Mouse (Mus musculus): ENCODE measurements around the gene Pde8a.

The Pde8a gene

DNA sequence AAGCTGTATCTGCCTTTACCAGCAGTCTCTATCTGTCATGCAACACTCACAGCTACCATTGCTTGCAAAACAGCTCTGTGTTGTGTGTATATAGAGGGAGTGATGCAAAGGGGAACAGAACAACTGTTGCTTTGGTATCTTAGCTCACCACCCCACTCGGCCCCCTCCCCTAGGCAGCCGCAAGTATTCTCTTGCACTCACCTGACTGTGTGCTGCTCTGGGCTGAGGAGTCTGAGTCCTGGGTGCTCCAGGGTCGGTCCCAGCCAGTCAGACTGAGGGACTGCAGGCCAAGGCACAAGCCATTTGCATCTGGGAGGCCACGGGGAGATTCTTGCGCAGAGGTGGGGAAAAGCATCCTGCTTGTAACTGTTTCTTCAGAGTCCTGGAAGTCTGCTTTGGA lies 158.4 kb downstream of the Pde8a start:
- in situ Hi-C loops (cut with MboI; ENCODE audit: low sequenced_read_pairs) = no loop called here

GRCm38 (mm10) chr7:81372337-81372920 lies 159.0 kb downstream of the Pde8a start:
- in situ Hi-C loops (cut with MboI; ENCODE audit: low sequenced_read_pairs) = no loop called here

DNA sequence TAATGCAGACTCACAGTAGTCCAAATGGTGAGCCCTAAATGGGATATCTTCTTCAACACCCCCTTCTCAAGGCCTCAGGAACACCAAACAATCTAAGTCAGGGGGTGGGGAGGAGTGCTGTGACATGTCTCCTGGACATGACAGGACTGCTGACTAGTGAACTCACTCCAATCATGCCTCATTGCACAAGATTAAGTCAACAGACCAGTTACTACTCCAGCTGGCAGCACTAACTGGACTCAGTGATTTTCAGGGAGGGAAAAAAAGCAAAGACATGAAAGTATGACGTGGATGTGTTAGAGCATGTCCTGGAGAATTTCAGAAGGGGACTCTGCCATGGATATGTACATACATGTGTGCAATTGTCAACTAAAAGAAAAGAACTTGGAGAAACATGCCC lies 166.0 kb downstream of the Pde8a start:
- in situ Hi-C loops (cut with MboI; ENCODE audit: low sequenced_read_pairs) = no loop called here
